Mouse (Mus musculus) ES-E14 (cell line): ENCODE measurements around the gene Gmfg. TPM values are rescaled to one million over a fixed set of nuclear protein-coding genes. Genes with fewer than 3 reads are reported as not detected.

Experiments
- DNase-seq: peaks from one replicate; pipeline ENCODE4 v3.0.0-alpha.2; 2013; ENCODE audit warnings: low read depth, low spot score
- H3K27ac ChIP-seq: 2 replicates; pipeline ENCODE4 v1.5.1; 2012; ENCODE audit warnings: low read depth, mild to moderate bottlenecking, low read length, moderate library complexity, mixed read lengths; ENCODE audit not compliant: poor library complexity, insufficient read depth, severe bottlenecking
- H3K36me3 ChIP-seq: 2 replicates; pipeline ENCODE4 v1.6.1; 2012; ENCODE audit warnings: mild to moderate bottlenecking, low read length, moderate library complexity, mixed read lengths; ENCODE audit not compliant: control insufficient read depth, poor library complexity, insufficient read depth, severe bottlenecking
- H3K4me1 ChIP-seq, 2 experiments: fragments of 150-350 bp in 1 of 2; sonication (generic) in 1 of 2; 2 replicates each; pipeline ENCODE4 v1.6.1; 2012; ENCODE audit warnings: low read length in 2 of 2, mild to moderate bottlenecking in 1 of 2, mixed read lengths in 1 of 2; ENCODE audit not compliant: control insufficient read depth in 2 of 2, insufficient read depth in 2 of 2, poor library complexity in 1 of 2
- H3K4me3 ChIP-seq, 2 experiments: fragments of 150-350 bp in 1 of 2; sonication (generic) in 1 of 2; 2 replicates each; pipeline ENCODE4 v1.5.1; 2012; ENCODE audit warnings: low read length in 2 of 2, low read depth in 1 of 2, mild to moderate bottlenecking in 1 of 2, mixed read lengths in 1 of 2; ENCODE audit not compliant: insufficient read depth in 1 of 2, poor library complexity in 1 of 2, severe bottlenecking in 1 of 2
- H3K9ac ChIP-seq: 2 replicates; pipeline ENCODE4 v1.6.1; 2012; ENCODE audit warnings: low read depth, mild to moderate bottlenecking, low read length, mixed read lengths; ENCODE audit not compliant: poor library complexity, insufficient read depth, severe bottlenecking
- H3K9me3 ChIP-seq: fragments of 150-350 bp; sonication (generic); 2 replicates; pipeline ENCODE4 v1.6.1; 2012; ENCODE audit warnings: low read depth, mild to moderate bottlenecking, low read length; ENCODE audit not compliant: control insufficient read depth, insufficient read depth
- CHD2 ChIP-seq: IDR thresholded peaks from 2 replicates; pipeline ENCODE4 v1.6.1; 2014; ENCODE audit warnings: mild to moderate bottlenecking, low read depth, low read length, inconsistent platforms
- HCFC1 ChIP-seq: IDR thresholded peaks from 2 replicates; pipeline ENCODE4 v1.6.1; 2012; ENCODE audit warnings: low read length, inconsistent platforms, borderline replicate concordance; ENCODE audit not compliant: insufficient read depth
- MAFK ChIP-seq: IDR thresholded peaks from 2 replicates; pipeline ENCODE4 v1.6.1; 2014; ENCODE audit warnings: mild to moderate bottlenecking, low read depth, low read length, inconsistent platforms; ENCODE audit not compliant: insufficient read depth
- ZC3H11A ChIP-seq: IDR thresholded peaks from 2 replicates; pipeline ENCODE4 v1.6.1; 2012; ENCODE audit warnings: low read depth, mild to moderate bottlenecking, inconsistent platforms, low read length, borderline replicate concordance
- ZNF384 ChIP-seq: IDR thresholded peaks from 2 replicates; pipeline ENCODE4 v1.6.1; 2012; ENCODE audit warnings: low read depth, low read length, inconsistent platforms
- in situ Hi-C, 2 experiments: fragments of 600-800 bp; cut with MboI; formaldehyde crosslinking; loops; one replicate each; pipeline ENCODE4 v1.15.1; 2025; ENCODE audit warnings: low sequenced_read_pairs in 2 of 2, inconsistent platforms in 1 of 2; ENCODE audit not compliant: unreplicated experiment in 2 of 2
- total RNA-seq: library from RNA; depleted of rRNA; stranded (reverse); fragments of 300-350 nt; gene quantifications from 2 replicates; pipeline ENCODE4 v1.2.3, GENCODE M21; 2012; rRNA removed

The Gmfg gene
- total RNA-seq, 1 experiment: 12.7 TPM

DNA sequence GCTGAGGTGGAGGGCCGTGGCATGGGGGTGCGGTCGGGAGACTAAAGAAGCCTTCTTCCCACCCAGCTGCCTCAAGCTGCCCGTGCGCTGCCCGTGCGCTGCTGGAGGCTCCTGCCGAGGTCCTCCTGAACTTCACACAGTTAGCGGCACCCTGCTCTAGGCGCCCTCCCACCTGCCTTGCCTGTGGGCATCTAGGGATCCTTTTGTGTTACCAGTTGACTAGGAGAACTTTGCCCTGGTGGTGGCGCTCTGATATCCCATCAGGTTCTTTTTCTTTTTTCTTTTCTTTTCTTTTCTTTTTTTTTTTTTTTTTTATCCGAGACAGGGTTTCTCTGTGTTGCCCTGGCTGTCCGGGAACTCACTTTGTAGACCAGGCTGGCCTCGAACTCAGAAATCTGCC is 53.7 kb downstream of the Gmfg start:
- Histone ChIP-seq H3K27ac (no peak overlapping the region), H3K9me3 (no peaks in the 10 kb centered on the region), H3K4me1 (peaks cover 0 to 5% of the 10 kb centered on the region in 2 experiments; a peak in 2 of 4 replicates), H3K9ac (peak overlapping the region; percentile 72), H3K4me3 (peak overlapping the region; percentile 59 to 60), H3K36me3 (no peaks in the 10 kb centered on the region)
- in situ Hi-C loops: no loop called here
- peak; percentile 42 for DNase-seq
- TF ChIP-seq ZNF384 (0 out of 2 replicates have a peak, but pooled peaks have one; percentile 61), CHD2 (no peak)

DNA sequence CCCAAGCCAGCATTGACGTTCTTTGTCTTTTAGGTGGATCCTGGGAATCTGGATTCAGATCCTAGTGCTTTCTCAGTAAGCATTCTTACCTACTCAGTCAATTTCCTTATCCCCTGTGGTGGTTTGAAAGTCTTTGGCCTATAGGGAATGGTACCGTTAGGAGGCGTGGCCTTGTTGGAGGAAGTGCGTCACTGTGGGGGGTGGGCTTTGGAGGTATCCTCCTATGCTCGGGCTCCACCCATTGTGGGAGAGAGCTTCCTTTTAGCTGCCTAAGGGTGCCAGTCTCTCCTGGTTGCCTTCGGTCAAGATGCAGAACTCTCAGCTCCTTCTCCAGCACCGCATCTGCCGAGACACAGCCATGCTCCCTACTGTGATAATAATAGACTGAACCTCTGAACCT is 55.1 kb downstream of the Gmfg start:
- H3K9me3 ChIP-seq: no peaks in the 10 kb centered on the region
- no peak for TF ChIP-seq CHD2
- TF ChIP-seq ZC3H11A: no peak
- TF ChIP-seq ZNF384: no peak
- no peak for TF ChIP-seq HCFC1
- TF ChIP-seq MAFK: no peak
- peaks cover 0 to 13% of the 10 kb centered on the region in 2 experiments; a peak in 2 of 4 replicates for H3K4me1 ChIP-seq
- no peaks in the 10 kb centered on the region for H3K36me3 ChIP-seq
- peak; percentile 69 for DNase-seq
- in situ Hi-C loops: no loop called here
- peak overlapping the region; percentile 65; the same call in 1 of the 2 replicates for H3K9ac ChIP-seq
- peak overlapping the region; percentile 46 to 67 for H3K4me3 ChIP-seq
- H3K27ac ChIP-seq: peak overlapping the region; percentile 7; the same call in 1 of the 2 replicates

DNA sequence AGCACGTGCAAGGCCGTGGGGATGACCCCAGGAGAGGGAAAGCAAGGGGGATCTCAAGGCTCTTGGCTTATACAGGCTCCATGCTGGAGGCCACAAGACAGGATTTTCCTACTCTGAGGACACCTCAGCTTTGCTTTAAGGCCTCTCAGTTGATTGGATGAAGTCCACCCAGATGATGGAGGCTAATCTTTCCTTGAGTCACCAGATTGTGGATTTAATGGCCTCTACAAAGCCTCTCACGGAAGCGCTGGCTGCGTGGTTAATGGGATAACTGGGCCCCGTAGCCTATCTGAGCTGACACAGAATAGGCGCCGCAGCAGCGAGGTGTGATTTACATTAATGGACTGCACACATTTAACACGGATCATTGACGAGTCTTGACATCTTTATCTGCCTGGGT is 58.2 kb downstream of the Gmfg start:
- no peak for TF ChIP-seq CHD2
- no peak for TF ChIP-seq HCFC1
- no peak for TF ChIP-seq MAFK
- no peak for TF ChIP-seq ZNF384
- no peak for TF ChIP-seq ZC3H11A
- DNase-seq: no peak
- Histone ChIP-seq H3K4me1 (peaks cover 0 to 13% of the 10 kb centered on the region in 2 experiments; a peak in 2 of 4 replicates), H3K36me3 (no peaks in the 10 kb centered on the region), H3K4me3 (no peak overlapping the region), H3K9me3 (no peaks in the 10 kb centered on the region), H3K27ac (no peak overlapping the region), H3K9ac (no peak overlapping the region)
- in situ Hi-C loops: no loop called here

Other genes starting within 250 kb of the Gmfg start
- 15.3 and 18.5 TPM in 2 replicates for gene Eid2, start 169.6 kb upstream of the Gmfg start, total RNA-seq
- gene Eid2b, start 159.7 kb upstream of the Gmfg start, total RNA-seq: 4.3 and 4.6 TPM in 2 replicates
- gene Selenov, start 146.3 kb upstream of the Gmfg start, total RNA-seq: 0.16 and 0.58 TPM in 2 replicates
- 4.1 and 17.4 TPM in 2 replicates for gene Dll3, start 135.2 kb upstream of the Gmfg start, total RNA-seq
- gene Timm50, start 125.4 kb upstream of the Gmfg start, total RNA-seq: 124 and 159 TPM in 2 replicates
- gene Supt5, start 98.7 kb upstream of the Gmfg start, total RNA-seq: 83.7 and 87.8 TPM in 2 replicates
- gene Rps16, start 86.8 kb upstream of the Gmfg start, total RNA-seq: 1,678 and 1,740 TPM in 2 replicates
- gene Plekhg2, start 64.8 kb upstream of the Gmfg start, total RNA-seq: 15.0 TPM in 2 replicates
- gene Zfp36, start 57.2 kb upstream of the Gmfg start, total RNA-seq: 3.9 and 5.0 TPM in 2 replicates
- 34.8 and 50.8 TPM in 2 replicates for gene Med29, start 44.7 kb upstream of the Gmfg start, total RNA-seq
- 74.5 and 83.9 TPM in 2 replicates for gene Paf1, start 44.5 kb upstream of the Gmfg start, total RNA-seq
- gene Lrfn1, start 14.5 kb downstream of the Gmfg start, total RNA-seq: 17.1 and 32.6 TPM in 2 replicates
- gene Ifnl2, start 73.0 kb downstream of the Gmfg start, total RNA-seq: not detected in 2 replicates
- gene Ifnl3, start 85.4 kb downstream of the Gmfg start, total RNA-seq: not detected in 2 replicates
- gene Sycn, start 103.4 kb downstream of the Gmfg start, total RNA-seq: not detected in 2 replicates
- gene Nccrp1, start 109.8 kb downstream of the Gmfg start, total RNA-seq: 0.18 and 0.32 TPM in 2 replicates
- gene Samd4b, start 160.7 kb downstream of the Gmfg start, total RNA-seq: 26.9 and 30.3 TPM in 2 replicates
- gene Pak4, start 160.7 kb downstream of the Gmfg start, total RNA-seq: 31.9 and 32.2 TPM in 2 replicates
- 1.6 and 2.5 TPM in 2 replicates for gene Acp7, start 193.9 kb downstream of the Gmfg start, total RNA-seq